Mouse (Mus musculus): Measurements from ENCODE around the gene Astn2.

The Astn2 gene

GRCm38 (mm10) chr4:65717899-65718298 lies 686.5 kb downstream of the Astn2 start:
- 53% methylated on average over 1 of the region's 1 CpGs for WGBS

GRCm38 (mm10) chr4:65716086-65716485 lies 688.3 kb downstream of the Astn2 start:
- WGBS = 81% methylated on average over 2 of the region's 2 CpGs

DNA sequence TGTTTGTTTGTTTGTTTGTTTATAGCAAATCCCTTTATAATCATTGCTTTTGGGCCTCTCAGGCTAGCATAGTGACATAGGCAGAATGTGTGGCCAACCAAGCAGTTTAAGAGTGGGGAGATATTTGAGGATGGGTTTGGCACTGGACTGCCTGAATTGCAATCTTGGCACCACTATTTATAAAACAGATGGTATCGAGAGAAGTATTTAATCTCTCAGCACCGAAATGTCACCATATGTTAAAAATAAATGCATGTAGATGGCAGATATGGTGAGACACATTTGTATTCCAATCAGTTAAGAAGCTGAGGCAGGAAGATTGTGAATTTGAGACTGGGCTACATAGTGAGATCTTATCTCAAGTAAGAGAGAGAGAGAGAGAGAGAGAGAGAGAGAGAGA lies 692.7 kb downstream of the Astn2 start:
- 52% methylated on average over 2 of the region's 2 CpGs for WGBS

- 77% methylated on average over 4 of the region's 4 CpGs for WGBS
These were observed 702.6 kb downstream of the Astn2 start for GRCm38 (mm10) chr4:65701848-65702247.

DNA sequence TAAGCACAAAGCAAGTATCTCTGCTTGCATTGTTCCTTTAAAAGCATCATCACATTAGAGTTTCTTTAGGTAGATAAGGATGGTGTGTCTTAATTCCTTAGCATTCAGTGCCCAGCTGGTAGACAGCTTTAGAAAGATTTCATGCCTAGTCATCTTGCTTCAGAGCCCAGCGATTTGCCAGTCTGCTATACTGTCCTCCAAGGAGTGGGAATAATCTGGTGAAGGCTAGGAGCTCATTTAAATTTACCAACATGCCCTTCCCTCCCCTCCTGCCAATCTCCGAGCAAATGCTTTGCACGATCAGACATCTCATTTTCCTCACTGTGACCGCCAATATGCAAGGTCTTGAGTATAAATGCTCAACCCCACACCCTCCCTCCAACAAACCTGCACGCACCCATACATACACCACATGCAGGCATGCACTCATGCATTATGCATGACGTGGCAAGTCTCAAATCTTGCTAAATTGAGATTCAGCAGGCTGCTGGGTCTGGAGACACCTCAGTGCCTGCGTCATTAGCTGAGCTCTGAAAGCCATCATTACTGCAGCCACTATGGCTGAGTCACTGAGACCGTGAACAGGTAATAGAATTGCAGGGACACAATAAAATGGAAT lies 704.6 kb downstream of the Astn2 start:
- WGBS = 48% methylated on average over 8 of the region's 8 CpGs

GRCm38 (mm10) chr4:65695241-65695640 lies 709.2 kb downstream of the Astn2 start:
- 55% methylated on average over 5 of the region's 5 CpGs for WGBS

- 84% methylated on average over 5 of the region's 5 CpGs for WGBS
These were observed 710.4 kb downstream of the Astn2 start for GRCm38 (mm10) chr4:65694011-65694410.

DNA sequence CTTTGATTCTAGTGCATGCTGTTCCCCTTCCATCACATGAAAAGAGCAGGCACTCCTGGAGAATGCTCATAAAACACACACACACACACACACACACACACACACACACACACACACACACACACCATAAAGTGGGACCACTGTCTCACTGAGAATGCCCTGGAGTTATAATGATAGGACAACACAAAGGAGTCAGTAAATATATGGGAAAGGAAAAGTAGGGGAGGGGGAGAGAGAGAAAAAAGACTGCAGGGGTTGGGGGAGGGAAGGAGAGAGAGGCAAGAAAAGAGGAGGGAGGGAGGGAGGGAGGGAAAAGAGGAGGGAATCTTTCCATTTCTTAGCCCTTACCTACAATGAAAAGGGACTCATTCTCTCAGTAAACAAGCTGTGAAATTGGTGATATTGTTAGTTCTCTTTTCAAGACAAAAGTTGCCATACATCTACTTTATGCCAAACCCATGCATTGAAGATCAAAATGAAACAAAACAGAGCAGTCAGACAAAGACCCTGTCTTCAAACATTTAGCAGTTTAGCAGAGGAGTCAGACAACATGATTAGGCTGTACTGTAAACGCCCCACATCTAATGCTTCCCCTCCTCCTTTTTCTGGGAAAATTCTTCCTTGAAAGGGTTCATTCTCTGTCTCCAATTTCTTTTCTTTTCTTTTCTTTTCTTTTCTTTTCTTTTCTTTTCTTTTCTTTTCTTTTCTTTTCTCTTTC lies 717.2 kb downstream of the Astn2 start:
- 89% methylated on average over 1 of the region's 1 CpGs for WGBS

GRCm38 (mm10) chr4:65686258-65687005 lies 718.0 kb downstream of the Astn2 start:
- WGBS = 72% methylated on average over 3 of the region's 3 CpGs

DNA sequence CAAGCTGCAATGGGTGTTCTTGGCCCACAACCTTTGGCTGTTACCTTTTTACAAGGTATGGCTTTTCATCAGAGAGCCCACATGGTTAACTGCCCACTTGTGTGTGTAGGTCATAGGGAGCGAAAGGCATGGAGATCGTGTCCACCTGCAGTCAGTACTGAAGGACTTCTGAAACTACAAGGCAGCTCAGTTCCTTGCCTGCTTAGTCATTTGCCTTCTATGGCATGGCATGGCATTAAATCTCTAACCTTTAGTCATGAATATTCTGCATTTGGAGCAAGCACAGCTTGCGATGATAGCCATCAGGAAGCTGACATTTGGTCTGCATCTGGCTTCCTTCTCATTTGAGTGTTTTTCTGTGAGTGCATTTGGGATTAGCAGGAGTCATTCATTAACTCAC lies 720.0 kb downstream of the Astn2 start:
- WGBS = 92% methylated on average over 3 of the region's 3 CpGs

GRCm38 (mm10) chr4:65679786-65680185 lies 724.6 kb downstream of the Astn2 start:
- WGBS = 68% methylated on average over 2 of the region's 2 CpGs

GRCm38 (mm10) chr4:65678929-65679328 lies 725.5 kb downstream of the Astn2 start:
- 11% methylated on average over 5 of the region's 5 CpGs for WGBS

- WGBS = 64% methylated on average over 5 of the region's 5 CpGs
These were observed 725.9 kb downstream of the Astn2 start for GRCm38 (mm10) chr4:65678495-65678894.

DNA sequence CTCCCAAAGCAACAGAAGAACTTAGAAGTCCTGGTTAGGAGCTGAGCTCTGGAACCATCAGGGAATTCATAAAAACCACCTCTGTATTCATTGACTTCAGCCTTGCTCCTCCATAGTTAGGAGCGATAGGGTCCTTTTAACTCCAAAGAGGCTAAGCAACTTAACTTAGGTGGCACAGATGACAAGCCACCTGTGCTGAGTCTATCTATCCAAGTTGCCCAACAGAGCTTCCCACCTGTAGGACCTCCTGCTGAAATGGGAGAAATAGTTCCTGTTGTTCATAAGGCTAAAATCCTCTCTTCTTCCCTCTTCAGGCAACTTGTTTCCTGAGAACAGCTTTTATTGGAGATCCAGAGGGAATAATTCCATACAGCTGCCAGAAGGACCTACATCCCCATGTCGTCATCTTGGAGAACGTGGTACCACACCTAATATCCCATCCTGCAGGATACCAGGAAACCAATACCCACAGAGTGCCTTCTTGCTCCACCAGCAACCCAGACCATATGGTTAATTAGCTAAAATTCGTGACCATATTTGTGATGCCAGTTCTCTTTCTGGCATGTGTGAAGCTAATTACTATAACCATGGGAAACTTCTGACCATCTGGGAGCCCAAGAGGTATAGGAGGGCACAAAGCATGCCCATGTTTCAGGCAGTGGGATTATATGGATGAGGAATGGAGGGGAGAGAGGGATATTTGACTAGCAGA lies 730.0 kb downstream of the Astn2 start:
- 84% methylated on average over 4 of the region's 4 CpGs for WGBS

DNA sequence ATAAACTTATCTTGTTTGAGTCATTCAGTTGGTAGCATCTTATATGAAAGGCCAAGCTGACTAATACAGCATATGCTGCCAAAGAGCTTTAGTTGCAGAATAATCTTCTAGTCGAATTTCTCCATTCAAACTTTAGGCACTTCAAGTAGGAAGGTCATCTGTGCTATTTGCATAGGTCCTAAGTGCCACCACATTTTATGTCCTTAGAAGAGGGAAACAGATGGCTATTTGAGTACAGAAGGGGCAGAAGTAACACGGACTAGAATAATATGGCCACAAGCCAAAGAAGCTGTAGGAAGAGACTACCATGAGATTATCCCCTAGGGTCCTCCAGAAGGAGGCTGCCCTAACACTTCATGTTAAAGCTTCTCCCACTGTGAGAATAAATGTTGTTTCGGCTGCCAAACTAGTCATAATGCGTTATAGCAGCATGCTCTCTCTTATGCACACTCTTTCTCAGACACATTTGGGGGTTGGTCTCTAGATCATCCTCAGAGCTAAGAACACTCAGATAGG lies 730.9 kb downstream of the Astn2 start:
- WGBS = 70% methylated on average over 4 of the region's 4 CpGs

GRCm38 (mm10) chr4:65672294-65672693 lies 732.1 kb downstream of the Astn2 start:
- 61% methylated on average over 2 of the region's 2 CpGs for WGBS

DNA sequence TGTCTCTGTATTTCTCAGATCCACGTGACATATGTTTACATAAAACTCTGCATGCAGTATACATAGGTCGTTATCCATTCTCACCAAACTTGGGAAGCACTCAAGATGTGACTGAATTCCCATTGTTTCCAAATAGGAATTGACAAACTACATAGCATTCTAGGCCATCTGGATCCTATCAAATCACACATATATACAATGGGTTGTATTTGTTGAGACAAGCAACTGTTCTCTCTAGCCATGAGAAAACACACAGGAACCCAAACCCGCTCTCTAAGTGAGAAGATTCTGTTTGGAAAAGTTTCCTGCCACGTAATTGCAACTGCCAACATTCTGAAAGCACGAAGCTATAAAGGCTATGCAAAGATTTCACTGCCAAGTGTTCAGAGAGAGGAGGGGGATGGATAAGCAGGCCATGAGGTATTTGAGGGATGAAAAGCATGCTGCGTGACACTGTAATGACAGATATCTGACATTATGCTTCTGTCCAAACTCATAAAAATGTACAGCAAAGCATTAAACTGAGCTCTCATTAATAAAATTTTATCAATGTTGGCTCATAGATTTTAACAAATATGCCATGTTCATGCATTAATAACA lies 732.7 kb downstream of the Astn2 start:
- WGBS = 57% methylated on average over 6 of the region's 6 CpGs

- 78% methylated on average over 5 of the region's 5 CpGs for WGBS
These were observed 737.3 kb downstream of the Astn2 start for GRCm38 (mm10) chr4:65667030-65667610.

- 78% methylated on average over 6 of the region's 6 CpGs for WGBS
These were observed 741.2 kb downstream of the Astn2 start for GRCm38 (mm10) chr4:65663176-65663575.

DNA sequence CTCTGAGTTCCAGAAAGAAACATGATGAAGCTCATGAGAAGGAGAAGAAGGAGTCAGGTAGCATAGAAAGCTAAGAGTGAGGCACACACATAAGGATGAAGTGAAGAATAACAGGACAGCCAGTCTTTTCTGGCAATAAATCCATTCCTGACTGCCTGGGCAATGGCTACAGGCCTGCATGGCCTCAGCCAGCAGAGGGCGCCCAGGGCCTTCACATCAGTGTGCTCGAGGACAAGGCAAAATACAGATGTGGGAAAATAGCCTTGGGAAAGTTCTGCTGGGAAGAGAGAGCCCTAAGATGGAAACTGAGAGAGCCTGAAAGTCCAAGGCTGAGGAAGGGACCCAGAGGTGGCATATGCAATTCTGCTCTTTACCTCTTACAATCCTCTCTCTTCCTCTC lies 749.7 kb downstream of the Astn2 start:
- 0% methylated on average over 2 of the region's 2 CpGs for WGBS

DNA sequence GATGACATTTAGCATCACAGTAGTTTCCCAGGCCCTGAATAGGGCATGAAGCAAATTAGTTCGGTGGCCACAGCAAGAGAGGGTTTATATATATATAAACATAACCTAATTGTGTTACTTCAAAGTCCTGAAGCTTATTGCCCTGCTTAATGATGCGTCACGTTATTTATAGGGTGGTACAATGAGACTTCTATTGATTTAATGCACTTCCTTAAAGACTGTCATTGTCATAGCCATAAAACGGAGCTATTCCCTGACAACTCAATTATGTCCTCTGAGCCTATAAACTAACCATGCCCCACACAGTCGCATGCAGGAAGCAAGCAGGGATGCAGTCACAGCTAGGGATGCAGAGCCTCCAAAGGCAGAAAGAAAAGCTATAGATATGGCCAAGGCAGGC lies 761.8 kb downstream of the Astn2 start:
- WGBS = 64% methylated on average over 5 of the region's 5 CpGs
